Comparison of ENCODE assay signal across 9 mouse cellular contexts in the genomic region with DNA sequence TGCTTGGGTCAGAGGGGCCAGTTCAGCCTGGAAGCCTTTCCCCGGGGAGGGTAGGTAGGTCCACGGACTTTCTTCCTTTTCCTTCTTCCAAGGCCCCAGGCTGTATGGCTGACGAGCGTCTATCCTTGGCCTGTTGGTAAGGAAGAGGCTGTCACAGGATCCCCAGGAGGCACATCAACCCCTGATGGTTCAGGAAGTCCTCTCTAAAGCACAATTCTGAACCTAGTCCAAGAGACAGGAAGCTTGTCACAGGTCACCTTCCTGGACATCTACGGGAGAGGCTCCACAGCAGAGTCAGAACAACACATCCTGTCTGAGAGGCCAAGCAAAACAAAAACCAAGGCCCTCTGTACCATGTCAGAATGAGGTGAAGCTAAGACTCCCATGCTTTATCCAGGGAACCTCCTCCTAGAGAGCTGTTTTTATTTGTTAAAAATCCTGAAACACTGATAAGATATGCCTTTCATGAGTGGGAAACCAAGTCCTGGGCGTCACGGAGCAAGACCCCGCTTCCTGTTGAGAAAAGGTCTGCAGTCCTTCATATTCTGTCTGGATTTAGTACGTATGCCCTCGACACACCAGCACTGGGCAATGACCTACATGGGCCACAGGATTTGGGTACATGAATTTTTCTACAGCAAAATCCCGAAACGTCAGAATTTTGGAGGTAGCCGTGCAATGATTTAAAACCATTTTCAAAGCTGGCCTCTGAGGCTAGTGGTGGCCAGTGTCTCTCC. TPM values are rescaled to one million over a fixed set of nuclear protein-coding genes. Genes with fewer than 3 reads are reported as not detected.
DNase-seq lines count a peak whose midpoint lies in the region; ATAC-seq and TF ChIP-seq lines count a peak whose summit lies in the region.
"Had no signal": no experiment of that assay in that cellular context is flagged by ENCODE, and none has a peak within 500 bp of the region (broad histone marks: within the 10 kb centered on the region; RNA-seq: fewer than 3 reads in every experiment).

No protein-coding gene starts in this region.

- no peak for TF ChIP-seq CTCF in liver, postnatal 0 days (IDR thresholded peaks at IDR 0.05; ENCODE audit: low read depth)

- TF ChIP-seq EP300 in liver, postnatal 0 days (IDR thresholded peaks at IDR 0.05; ENCODE audit: low read depth) = peak; percentile 65; the same call in 1 of the 2 replicates

- no peak overlapping the region for H3K9ac ChIP-seq in liver, postnatal 0 days (replicated peaks)

- intact Hi-C loops in heart, postnatal 25 days (cut with DNase I) = loop anchor here (1.0 kb wide), 2 partner anchors 18 to 43 kb away; no protein-coding TSS in a partner anchor

- no peak overlapping the region for H3K4me2 ChIP-seq in liver, postnatal 0 days (ENCODE audit: low read depth, low read length)

- ATAC-seq in liver, postnatal 0 days = peak; percentile 59

- no peaks in the 10 kb centered on the region for H3K9me3 ChIP-seq in liver, postnatal 0 days (ENCODE audit: low read length)

- H3K4me3 ChIP-seq in liver, postnatal 0 days (ENCODE audit: low read depth, low read length) = no peak overlapping the region

- H3K27me3 ChIP-seq in liver, postnatal 0 days (ENCODE audit: insufficient read depth, low read length) = no peaks in the 10 kb centered on the region

- WGBS in liver, postnatal 0 days (ENCODE audit: insufficient replicate concordance) = 59% methylated on average over 13 of the region's 13 CpGs

- peaks cover 3% of the 10 kb centered on the region; the same call in 1 of the 2 replicates for H3K4me1 ChIP-seq in liver, postnatal 0 days (ENCODE audit: insufficient read depth)

- H3K27ac ChIP-seq in liver, postnatal 0 days (ENCODE audit: low read depth) = peak overlapping the region; percentile 40; the same call in 1 of the 2 replicates

- DNase-seq in cerebellum, adult 9-10 months = peak; percentile 44
- no peak for DNase-seq in cerebellum, adult 11 months
- DNase-seq in brain, adult 2 months (ENCODE audit: low read depth, low spot score) = peak; percentile 30
- peak; percentile 67 for DNase-seq in heart, postnatal 25 days (ENCODE audit: low spot score)
- no peak for DNase-seq in liver, postnatal 0 days
- no peak for DNase-seq in cerebellum, adult 9-11 months
- no peak for DNase-seq in embryo, embryonic 11 days
- DNase-seq in layer of hippocampus, postnatal 36 days = no peak
- DNase-seq: B cell, adult 2 months had no signal

- H3K36me3 ChIP-seq in liver, postnatal 0 days (replicated peaks; ENCODE audit: insufficient read depth, low read length) = no peaks in the 10 kb centered on the region

RNA-seq across cellular contexts. Expression of gene Snrk, which starts 52.0 kb away (rescaled TPM):
- 100 to 1,000 TPM; 127 to 163 TPM for total RNA-seq in heart, postnatal 25 days (2021)
- polyA plus RNA-seq in liver, postnatal 0 days (2015; fragmentation: Nextera tagmentation; extraction: Ambion mirVana) = 24.0 and 25.5 TPM in 2 replicates
- 100 to 1,000 TPM; 105 to 113 TPM for total RNA-seq in layer of hippocampus, postnatal 36 days (2021)

Comparison
In these comparisons a context has a peak if more than half of its experiments do, and no peak if none do; other contexts are left out.
1. DNase-seq: peak in cerebellum, adult 9-10 months (single experiment), brain, adult 2 months (single experiment) and heart, postnatal 25 days (single experiment); none in cerebellum, adult 11 months (single experiment), liver, postnatal 0 days (single experiment), cerebellum, adult 9-11 months (single experiment), embryo, embryonic 11 days (single experiment) and layer of hippocampus, postnatal 36 days (0 of 2).